Mouse (Mus musculus): ENCODE data around the gene Dap.

DNA sequence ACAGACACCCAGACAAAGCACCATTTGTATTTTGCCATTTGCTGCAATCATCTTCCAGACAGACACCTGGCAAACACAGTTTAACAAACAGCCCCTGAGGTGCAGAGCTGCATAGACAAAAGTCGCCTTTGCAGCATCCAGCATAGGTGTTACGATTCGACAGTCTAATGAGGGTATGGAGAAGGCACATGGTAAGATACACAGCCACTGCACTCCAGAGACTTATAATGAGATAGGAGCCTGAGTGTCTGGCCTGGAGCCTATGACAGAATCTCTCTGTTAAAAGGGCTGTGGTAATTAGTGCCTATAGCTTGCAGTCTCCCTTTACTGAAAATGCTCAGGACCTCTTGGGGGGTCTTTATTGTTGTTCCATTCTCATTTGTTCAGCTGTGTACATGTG lies 26.6 kb downstream of the Dap start:
- TF ChIP-seq CTCF (IDR thresholded peaks at IDR 0.05; ENCODE audit: control insufficient read depth, insufficient read depth, low read length) (no peak), POLR2A (IDR thresholded peaks at IDR 0.05; ENCODE audit: borderline replicate concordance, control insufficient read depth, low read depth, low read length) (no peak)
